18 mouse cellular contexts compared by ENCODE assay signal in the genomic region with DNA sequence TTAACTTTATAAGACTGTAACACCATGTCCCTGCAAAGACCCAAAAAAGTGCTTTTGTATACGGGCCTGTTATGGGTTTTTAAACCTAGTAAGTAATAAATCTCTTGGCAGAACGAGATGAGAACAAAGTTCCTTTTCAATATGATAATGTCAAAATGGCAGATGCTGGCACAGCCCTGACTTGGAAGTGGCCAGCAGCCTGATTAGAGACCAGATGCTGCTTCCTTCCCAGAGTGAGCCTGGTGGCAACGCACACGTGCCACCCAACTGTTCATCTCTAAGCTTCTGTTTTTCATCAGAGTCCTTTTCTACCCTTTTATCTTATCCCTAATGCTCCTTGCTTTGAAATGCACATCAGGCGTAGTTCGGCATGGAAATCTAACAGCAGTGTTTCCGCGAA. TPM values are rescaled to one million over a fixed set of nuclear protein-coding genes. Genes with fewer than 3 reads are reported as not detected.
A peak's percentile ranks its signal among the peaks of the same experiment; 100 is the strongest.
DNase-seq lines count a peak whose midpoint lies in the region; ATAC-seq and TF ChIP-seq lines count a peak whose summit lies in the region.
"Had no signal": no experiment of that assay in that cellular context is flagged by ENCODE, and none has a peak within 500 bp of the region (broad histone marks: within the 10 kb centered on the region; RNA-seq: fewer than 3 reads in every experiment).

No protein-coding gene starts in this region.

- H3K27ac ChIP-seq in forebrain, embryonic 11.5 days (ENCODE audit: low read depth, low read length), result peak overlapping the region; percentile 84
- H3K27ac ChIP-seq in forebrain, postnatal 0 days (ENCODE audit: low read depth, low read length), result no peak overlapping the region
- H3K27ac ChIP-seq in thymus, adult 2 months (ENCODE audit: control insufficient read depth, insufficient read depth, low read length), result no peak overlapping the region
- H3K27ac ChIP-seq in limb, embryonic 11.5 days (replicated peaks; ENCODE audit: low read depth, low read length), result no peak overlapping the region
- H3K27ac ChIP-seq: liver, embryonic 13.5 days had no signal

- ATAC-seq in forebrain, embryonic 11.5 days (replicated peaks; ENCODE audit: low FRiP score), result no peak
- ATAC-seq in forebrain, postnatal 0 days, result no peak
- ATAC-seq in limb, embryonic 11.5 days (ENCODE audit: insufficient number of reproducible peaks, low FRiP score, low TSS enrichment, low read depth), result no peak
- ATAC-seq: lung, postnatal 0 days had no signal

- H3K4me1 ChIP-seq in forebrain, embryonic 11.5 days (replicated peaks; ENCODE audit: control insufficient read depth, insufficient read depth, low read length), result peaks cover 17% of the 10 kb centered on the region; the same call in 1 of the 2 replicates
- H3K4me1 ChIP-seq in forebrain, postnatal 0 days (ENCODE audit: insufficient read depth), result no peaks in the 10 kb centered on the region
- H3K4me1 ChIP-seq in thymus, adult 2 months (replicated peaks; ENCODE audit: control insufficient read depth, insufficient read depth, low read length), result peaks cover 33% of the 10 kb centered on the region
- peaks cover 11% of the 10 kb centered on the region for H3K4me1 ChIP-seq in limb, embryonic 11.5 days (ENCODE audit: control insufficient read depth, insufficient read depth, low read length)
- H3K4me1 ChIP-seq: liver, embryonic 13.5 days had no signal

- no peaks in the 10 kb centered on the region for H3K9me3 ChIP-seq in forebrain, embryonic 11.5 days (ENCODE audit: control insufficient read depth, low read length)
- no peaks in the 10 kb centered on the region for H3K9me3 ChIP-seq in forebrain, postnatal 0 days (ENCODE audit: low read length)
- H3K9me3 ChIP-seq in limb, embryonic 11.5 days (ENCODE audit: control insufficient read depth, low read length), result no peaks in the 10 kb centered on the region
- H3K9me3 ChIP-seq: hindbrain, embryonic 12.5 days; liver, embryonic 13.5 days had no signal

- H3K27me3 ChIP-seq in forebrain, embryonic 11.5 days (ENCODE audit: control insufficient read depth, insufficient read depth, low read length), result no peaks in the 10 kb centered on the region
- no peaks in the 10 kb centered on the region; the same call in 1 of the 2 replicates for H3K27me3 ChIP-seq in forebrain, postnatal 0 days (ENCODE audit: insufficient read depth, low read length)
- no peaks in the 10 kb centered on the region for H3K27me3 ChIP-seq in thymus, adult 2 months (ENCODE audit: control insufficient read depth, insufficient read depth, low read length)
- H3K27me3 ChIP-seq in limb, embryonic 11.5 days (ENCODE audit: control insufficient read depth, insufficient read depth, low read length), result no peaks in the 10 kb centered on the region
- H3K27me3 ChIP-seq: hindbrain, embryonic 12.5 days; liver, embryonic 13.5 days had no signal

- H3K36me3 ChIP-seq in forebrain, embryonic 11.5 days (ENCODE audit: control insufficient read depth, insufficient read depth, low read length), result no peaks in the 10 kb centered on the region
- H3K36me3 ChIP-seq in forebrain, postnatal 0 days (ENCODE audit: insufficient read depth), result no peaks in the 10 kb centered on the region
- H3K36me3 ChIP-seq in thymus, adult 2 months (ENCODE audit: control insufficient read depth, insufficient read depth, low read length), result no peaks in the 10 kb centered on the region
- no peaks in the 10 kb centered on the region for H3K36me3 ChIP-seq in limb, embryonic 11.5 days (ENCODE audit: control insufficient read depth, insufficient read depth, low read length)
- H3K36me3 ChIP-seq: hindbrain, embryonic 12.5 days; liver, embryonic 13.5 days had no signal

- H3K4me2 ChIP-seq in forebrain, embryonic 11.5 days (ENCODE audit: low read depth, low read length, severe bottlenecking), result no peak overlapping the region
- no peak overlapping the region for H3K4me2 ChIP-seq in forebrain, postnatal 0 days (ENCODE audit: low read depth)
- H3K4me2 ChIP-seq in limb, embryonic 11.5 days (ENCODE audit: low read depth, severe bottlenecking), result no peak overlapping the region
- H3K4me2 ChIP-seq: hindbrain, embryonic 12.5 days; liver, embryonic 13.5 days had no signal

- TF ChIP-seq POLR2A in thymus, adult 2 months (IDR thresholded peaks at IDR 0.05; ENCODE audit: control insufficient read depth, extremely low read depth, insufficient read depth, low read length, poor library complexity), result no peak

- no peak overlapping the region for H3K9ac ChIP-seq in forebrain, embryonic 11.5 days (ENCODE audit: low read length)
- no peak overlapping the region for H3K9ac ChIP-seq in forebrain, postnatal 0 days
- H3K9ac ChIP-seq in limb, embryonic 11.5 days (ENCODE audit: low read length), result no peak overlapping the region
- H3K9ac ChIP-seq: hindbrain, embryonic 12.5 days; liver, embryonic 13.5 days had no signal

- no peak for DNase-seq in forebrain, embryonic 11.5 days (ENCODE audit: low spot score)
- DNase-seq in forebrain, postnatal 0 days, result no peak
- DNase-seq in thymus, adult 2 months, result peak; percentile 8
- no peak for DNase-seq in thymus, postnatal 36 days
- peak; percentile 22 for DNase-seq in limb, embryonic 11.5 days (ENCODE audit: low spot score)
- no peak for DNase-seq in adrenal gland, postnatal 4 days (ENCODE audit: low spot score in 2 of 2)
- DNase-seq in lung, postnatal 36 days, result no peak
- DNase-seq: adrenal gland, adult 2 months; B cell, adult 2 months; cerebellum, postnatal 36 days; liver, embryonic 13.5 days; right cerebral cortex, postnatal 14 days had no signal

- WGBS in forebrain, embryonic 11.5 days, result 44% methylated on average over 8 of the region's 8 CpGs
- WGBS in forebrain, postnatal 0 days, result 31% methylated on average over 8 of the region's 8 CpGs
- 72% methylated on average over 8 of the region's 8 CpGs for WGBS in thymus, adult 2 months
- WGBS in limb, embryonic 11.5 days, result 34% methylated on average over 8 of the region's 8 CpGs

- no peak overlapping the region for H3K4me3 ChIP-seq in forebrain, embryonic 11.5 days (ENCODE audit: low read depth, low read length)
- H3K4me3 ChIP-seq in forebrain, postnatal 0 days (ENCODE audit: low read depth, low read length), result no peak overlapping the region
- no peak overlapping the region for H3K4me3 ChIP-seq in thymus, adult 2 months (ENCODE audit: control insufficient read depth, insufficient read depth, low read length)
- no peak overlapping the region for H3K4me3 ChIP-seq in limb, embryonic 11.5 days (ENCODE audit: low read depth, low read length)
- H3K4me3 ChIP-seq: hindbrain, embryonic 12.5 days; liver, embryonic 13.5 days had no signal

- TF ChIP-seq CTCF in forebrain, postnatal 0 days (IDR thresholded peaks at IDR 0.05; ENCODE audit: low read depth), result no peak
- TF ChIP-seq CTCF in thymus, adult 2 months (IDR thresholded peaks at IDR 0.05; ENCODE audit: borderline replicate concordance, control insufficient read depth, extremely low read depth, insufficient read depth, low read length, poor library complexity), result no peak

RNA-seq across cellular contexts. Expression of gene Rag2, which starts 33.2 kb away (rescaled TPM):
- not detected in 2 replicates for polyA plus RNA-seq in forebrain, embryonic 11.5 days (2014; fragmentation: Nextera tagmentation; extraction: Ambion mirVana)
- not detected in 2 replicates for total RNA-seq in forebrain, postnatal 0 days (2014; rRNA removed)
- not detected in 2 replicates for polyA plus RNA-seq in forebrain, postnatal 0 days (2015; fragmentation: Nextera tagmentation; extraction: Ambion mirVana)
- polyA plus RNA-seq in thymus, adult 2 months (2012; rRNA removed), result 41.8 and 55.7 TPM in 2 replicates
- polyA plus RNA-seq in limb, embryonic 11.5 days (2014; fragmentation: Nextera tagmentation; extraction: Ambion mirVana), result 0.13 TPM in 1 of 2 replicates, not detected in the other
- total RNA-seq in adrenal gland, postnatal 4 days (2021), result not detected
- total RNA-seq: adrenal gland, adult 2 months; layer of hippocampus, adult 8-10 months; left cerebral cortex, postnatal 25 days had no signal
- polyA plus RNA-seq: adrenal gland, adult 2 months; gonadal fat pad, adult 2 months; heart, embryonic 14.5 days had no signal

RNA-seq across cellular contexts. Expression of gene Rag1, which starts 57.9 kb away (rescaled TPM):
- polyA plus RNA-seq in forebrain, embryonic 11.5 days (2014; fragmentation: Nextera tagmentation; extraction: Ambion mirVana), result 0.08 and 0.27 TPM in 2 replicates
- total RNA-seq in forebrain, postnatal 0 days (2014; rRNA removed), result 0.23 and 0.43 TPM in 2 replicates
- polyA plus RNA-seq in forebrain, postnatal 0 days (2015; fragmentation: Nextera tagmentation; extraction: Ambion mirVana), result 0.04 and 0.10 TPM in 2 replicates
- 330 and 350 TPM in 2 replicates for polyA plus RNA-seq in thymus, adult 2 months (2012; rRNA removed)
- 0.56 and 0.87 TPM in 2 replicates for polyA plus RNA-seq in limb, embryonic 11.5 days (2014; fragmentation: Nextera tagmentation; extraction: Ambion mirVana)
- under 1 TPM; 0.17 to 0.31 TPM for total RNA-seq in adrenal gland, postnatal 4 days (2021)
- polyA plus RNA-seq: adrenal gland, adult 2 months; heart, embryonic 14.5 days had no signal

RNA-seq across cellular contexts. Expression of gene B230118H07Rik, which starts 58.0 kb away (rescaled TPM):
- 60.7 and 60.8 TPM in 2 replicates for polyA plus RNA-seq in forebrain, embryonic 11.5 days (2014; fragmentation: Nextera tagmentation; extraction: Ambion mirVana)
- total RNA-seq in forebrain, postnatal 0 days (2014; rRNA removed), result 20.0 and 29.5 TPM in 2 replicates
- 52.0 and 61.3 TPM in 2 replicates for polyA plus RNA-seq in forebrain, postnatal 0 days (2015; fragmentation: Nextera tagmentation; extraction: Ambion mirVana)
- polyA plus RNA-seq in thymus, adult 2 months (2012; rRNA removed), result 2.8 and 3.4 TPM in 2 replicates
- polyA plus RNA-seq in limb, embryonic 11.5 days (2014; fragmentation: Nextera tagmentation; extraction: Ambion mirVana), result 60.6 and 61.7 TPM in 2 replicates
- total RNA-seq in adrenal gland, postnatal 4 days (2021), result 10 to 100 TPM; 30.9 to 41.7 TPM

Comparison
In these comparisons a context has a peak if more than half of its experiments do, and no peak if none do; other contexts are left out.
1. DNase-seq: peak in thymus, adult 2 months (single experiment) and limb, embryonic 11.5 days (single experiment); none in forebrain, embryonic 11.5 days (single experiment), forebrain, postnatal 0 days (single experiment), thymus, postnatal 36 days (0 of 2), adrenal gland, postnatal 4 days (0 of 2) and lung, postnatal 36 days (single experiment).
2. RNA of gene Rag2, which starts 33.2 kb away (polyA plus RNA-seq): 41.8 to 55.7 TPM in thymus, adult 2 months; 0.13 TPM in limb, embryonic 11.5 days, not detected in forebrain, postnatal 0 days and not detected in forebrain, embryonic 11.5 days; every median in the first group is over 10 times any median in the second.
3. RNA of gene Rag1, which starts 57.9 kb away (polyA plus RNA-seq): 330 to 350 TPM in thymus, adult 2 months; 0.56 to 0.87 TPM in limb, embryonic 11.5 days, 0.08 to 0.27 TPM in forebrain, embryonic 11.5 days and 0.04 to 0.10 TPM in forebrain, postnatal 0 days; every median in the first group is over 100 times any median in the second.
4. RNA of gene B230118H07Rik, which starts 58.0 kb away (polyA plus RNA-seq): 60.6 to 61.7 TPM in limb, embryonic 11.5 days, 60.7 to 60.8 TPM in forebrain, embryonic 11.5 days and 52.0 to 61.3 TPM in forebrain, postnatal 0 days; 2.8 to 3.4 TPM in thymus, adult 2 months; every median in the first group is over 10 times any median in the second.